Mouse (Mus musculus) lung, adult 2 months (tissue): ENCODE data around the gene Snx4.

Experiments
- CTCF ChIP-seq: fragments of 200-500 bp; IDR thresholded peaks from 2 replicates; pipeline ENCODE4 v1.5.1; 2011; ENCODE audit warnings: mild to moderate bottlenecking, low read length, control low read depth; ENCODE audit not compliant: insufficient read depth
- POLR2A ChIP-seq: fragments of 200-500 bp; IDR thresholded peaks from 2 replicates; pipeline ENCODE4 v1.6.1; 2011; ENCODE audit warnings: low read depth, mild to moderate bottlenecking, control low read depth, low read length, borderline replicate concordance; ENCODE audit errors: extremely low read depth

DNA sequence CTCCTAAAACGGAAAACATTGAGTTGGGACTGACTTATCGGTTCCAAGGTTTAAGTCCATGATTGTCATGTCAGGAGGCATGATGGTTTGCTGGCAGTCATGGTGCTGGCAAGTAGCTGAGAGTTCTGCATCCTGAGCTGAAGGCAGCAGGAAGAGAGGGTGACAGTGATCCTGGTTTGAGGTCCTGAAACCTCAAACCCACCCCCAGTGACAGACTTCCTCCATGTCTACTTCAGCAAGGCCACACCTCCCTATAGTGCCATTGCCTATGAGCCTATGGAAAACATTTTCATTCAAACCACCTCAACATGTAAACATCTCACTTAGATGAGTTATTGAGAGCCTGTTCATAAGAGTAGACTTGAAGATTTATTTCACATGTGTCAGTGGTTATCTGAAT, 11.9 kb upstream of the Snx4 start:
- TF ChIP-seq CTCF, result no peak
- no peak for TF ChIP-seq POLR2A
